ENCODE assay signal across 1 mouse cellular context in the genomic region with DNA sequence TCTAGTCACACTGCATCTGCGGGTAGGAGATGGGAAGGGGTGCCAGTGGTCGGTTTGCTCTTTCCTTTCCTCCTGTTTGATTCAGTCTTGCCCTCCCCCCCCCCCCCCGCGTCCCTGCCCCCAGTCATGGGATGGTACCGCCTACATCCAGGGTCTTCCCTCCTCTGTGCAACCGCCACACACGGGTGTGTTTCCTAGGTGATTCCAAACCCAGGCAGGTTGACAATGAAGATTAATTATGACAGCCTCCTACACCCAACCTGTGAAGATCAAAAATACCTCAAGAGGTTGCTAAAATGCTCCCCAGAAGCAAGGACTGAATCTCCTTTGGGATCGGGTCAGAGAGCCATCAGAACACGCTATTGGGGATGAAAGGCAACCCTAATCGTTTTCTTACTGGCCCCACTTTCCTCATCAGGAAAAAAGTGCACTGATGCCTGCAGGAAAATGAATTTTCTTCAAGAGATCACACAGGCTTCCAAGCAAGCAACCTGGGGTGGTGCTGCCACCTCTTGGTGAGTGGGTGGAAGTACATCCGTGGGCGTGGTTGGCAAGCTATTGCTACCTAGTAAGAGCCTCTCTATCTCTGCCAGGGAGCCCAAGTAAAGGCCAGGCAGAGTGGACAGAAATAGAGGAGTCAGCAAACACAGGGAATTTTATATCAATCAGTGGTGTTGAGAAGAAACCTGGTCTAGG.
TF ChIP-seq lines count a peak whose summit lies in the region.

No protein-coding gene starts in this region.

TF ChIP-seq in CH12.LX, 34 proteins besides CTCF, POLR2A, EP300 and RAD21:
- TF ChIP-seq USF1 (IDR thresholded peaks at IDR 0.05; ENCODE audit: low read depth, low read length) = no peak
- TF ChIP-seq MXI1 (IDR thresholded peaks at IDR 0.05; ENCODE audit: low read depth, low read length) = no peak
- peak; percentile 69; the same call in 1 of the 2 replicates for TF ChIP-seq MYC (IDR thresholded peaks at IDR 0.05; ENCODE audit: low read depth, low read length)
- no peak for TF ChIP-seq UBTF (IDR thresholded peaks at IDR 0.05; ENCODE audit: low read depth, low read length)
- no peak for TF ChIP-seq ZMIZ1 (IDR thresholded peaks at IDR 0.05; ENCODE audit: low read depth, low read length)
- TF ChIP-seq RCOR1 (conservative IDR thresholded peaks at IDR 0.05; ENCODE audit: low read depth, low read length) = no peak
- TF ChIP-seq ELF1 (IDR thresholded peaks at IDR 0.05; ENCODE audit: low read depth, low read length) = peak; percentile 49; the same call in 1 of the 2 replicates
- TF ChIP-seq SIN3A (IDR thresholded peaks at IDR 0.05; ENCODE audit: low read length) = no peak
- TF ChIP-seq BHLHE40 (IDR thresholded peaks at IDR 0.05; ENCODE audit: low read depth, low read length) = peak; percentile 6; the same call in 1 of the 2 replicates
- no peak for TF ChIP-seq POLR2AphosphoS2 (IDR thresholded peaks at IDR 0.05; ENCODE audit: low read depth, low read length)
- TF ChIP-seq HCFC1 (IDR thresholded peaks at IDR 0.05; ENCODE audit: low read depth, low read length) = no peak
- 0 out of 2 replicates have a peak, but pooled peaks have one; percentile 10 for TF ChIP-seq TBP (conservative IDR thresholded peaks at IDR 0.05; ENCODE audit: low read depth, low read length)
- peak; percentile 84 for TF ChIP-seq ZC3H11A (IDR thresholded peaks at IDR 0.05; ENCODE audit: low read depth, low read length)
- TF ChIP-seq ZNF384 (IDR thresholded peaks at IDR 0.05; ENCODE audit: low read depth, low read length) = 0 out of 2 replicates have a peak, but pooled peaks have one; percentile 17
- TF ChIP-seq KAT2A (IDR thresholded peaks at IDR 0.05; ENCODE audit: insufficient replicate concordance, low read length) = no peak
- peak; percentile 49 for TF ChIP-seq JUND (conservative IDR thresholded peaks at IDR 0.05; ENCODE audit: low read depth, low read length)
- TF ChIP-seq NRF1 (IDR thresholded peaks at IDR 0.05; ENCODE audit: low read depth, low read length) = no peak
- TF ChIP-seq TCF12 (IDR thresholded peaks at IDR 0.05; ENCODE audit: low read depth, low read length) = no peak
- TF ChIP-seq MAX (IDR thresholded peaks at IDR 0.05; ENCODE audit: low read length) = peak; percentile 56; the same call in 1 of the 2 replicates
- 0 out of 2 replicates have a peak, but pooled peaks have one; percentile 16 for TF ChIP-seq MAFK (IDR thresholded peaks at IDR 0.05; ENCODE audit: insufficient replicate concordance, low read length)
- peak; percentile 85 for TF ChIP-seq SMC3 (IDR thresholded peaks at IDR 0.05; ENCODE audit: low read depth, low read length)
- no peak for TF ChIP-seq CHD1 (IDR thresholded peaks at IDR 0.05; ENCODE audit: low read depth, low read length)
- TF ChIP-seq USF2 (conservative IDR thresholded peaks at IDR 0.05; ENCODE audit: low read depth, low read length) = no peak
- peak; percentile 9; the same call in 1 of the 2 replicates for TF ChIP-seq MEF2A (IDR thresholded peaks at IDR 0.05; ENCODE audit: borderline replicate concordance, low read depth, low read length)
